Mouse (Mus musculus): ENCODE measurements around the gene Gm4450. TPM values are rescaled to one million over a fixed set of nuclear protein-coding genes. Genes with fewer than 3 reads are reported as not detected.

The Gm4450 gene
- polyA plus RNA-seq, 1 experiment from 2014 or later: not detected

GRCm38 (mm10) chr3:98428449-98428775, 28.5 kb downstream of the Gm4450 start:
- Histone ChIP-seq H3K27me3 (ENCODE audit: control insufficient read depth, insufficient read depth, low read length) (no peaks in the 10 kb centered on the region), H3K27ac (replicated peaks) (no peak overlapping the region), H3K9ac (ENCODE audit: low read length) (no peak overlapping the region), H3K4me2 (replicated peaks; ENCODE audit: low read depth) (peak overlapping the region; percentile 96), H3K4me1 (replicated peaks; ENCODE audit: control insufficient read depth, insufficient read depth) (no peaks in the 10 kb centered on the region), H3K9me3 (ENCODE audit: control insufficient read depth, low read length) (no peaks in the 10 kb centered on the region), H3K4me3 (ENCODE audit: low read depth, low read length) (peak overlapping the region; percentile 56), H3K36me3 (ENCODE audit: control insufficient read depth, insufficient read depth, low read length) (no peaks in the 10 kb centered on the region)
- ATAC-seq (ENCODE audit: low FRiP score, low TSS enrichment): no peak; the same call in 1 of the 2 replicates
- 25% methylated on average over 17 of the region's 17 CpGs for WGBS
- TF ChIP-seq CTCF (IDR thresholded peaks at IDR 0.05; ENCODE audit: low read depth) (no peak), EP300 (optimal IDR thresholded peaks at IDR 0.05) (no peak)
- DNase-seq (ENCODE audit: low spot score): no peak

GRCm38 (mm10) chr3:98427600-98428448, 29.1 kb downstream of the Gm4450 start:
- H3K4me3 ChIP-seq (ENCODE audit: low read depth, low read length): peak overlapping the region; percentile 56
- DNase-seq (ENCODE audit: low spot score): peak; percentile 82
- peak overlapping the region; percentile 53 for H3K9ac ChIP-seq (ENCODE audit: low read length)
- no peak overlapping the region for H3K27ac ChIP-seq (replicated peaks)
- no peaks in the 10 kb centered on the region for H3K9me3 ChIP-seq (ENCODE audit: control insufficient read depth, low read length)
- H3K27me3 ChIP-seq (ENCODE audit: control insufficient read depth, insufficient read depth, low read length): no peaks in the 10 kb centered on the region
- TF ChIP-seq CTCF (IDR thresholded peaks at IDR 0.05; ENCODE audit: low read depth): no peak
- no peak for TF ChIP-seq EP300 (optimal IDR thresholded peaks at IDR 0.05)
- peak; percentile 94 for ATAC-seq (ENCODE audit: low FRiP score, low TSS enrichment)
- H3K4me1 ChIP-seq (replicated peaks; ENCODE audit: control insufficient read depth, insufficient read depth): no peaks in the 10 kb centered on the region
- no peaks in the 10 kb centered on the region for H3K36me3 ChIP-seq (ENCODE audit: control insufficient read depth, insufficient read depth, low read length)
- WGBS: 2% methylated on average over 98 of the region's 110 CpGs
- H3K4me2 ChIP-seq (replicated peaks; ENCODE audit: low read depth): peak overlapping the region; percentile 96

GRCm38 (mm10) chr3:98427260-98427599, 29.7 kb downstream of the Gm4450 start:
- H3K4me1 ChIP-seq (replicated peaks; ENCODE audit: control insufficient read depth, insufficient read depth): no peaks in the 10 kb centered on the region
- no peak overlapping the region for H3K27ac ChIP-seq (replicated peaks)
- no peaks in the 10 kb centered on the region for H3K27me3 ChIP-seq (ENCODE audit: control insufficient read depth, insufficient read depth, low read length)
- no peak overlapping the region; the same call in 1 of the 2 replicates for H3K9ac ChIP-seq (ENCODE audit: low read length)
- no peaks in the 10 kb centered on the region for H3K9me3 ChIP-seq (ENCODE audit: control insufficient read depth, low read length)
- TF ChIP-seq EP300 (optimal IDR thresholded peaks at IDR 0.05): no peak
- TF ChIP-seq CTCF (IDR thresholded peaks at IDR 0.05; ENCODE audit: low read depth): no peak
- H3K4me2 ChIP-seq (replicated peaks; ENCODE audit: low read depth): peak overlapping the region; percentile 96
- no peaks in the 10 kb centered on the region for H3K36me3 ChIP-seq (ENCODE audit: control insufficient read depth, insufficient read depth, low read length)
- WGBS: 3% methylated on average over 23 of the region's 23 CpGs
- DNase-seq (ENCODE audit: low spot score) (no peak), ATAC-seq (ENCODE audit: low FRiP score, low TSS enrichment) (no peak)
- peak overlapping the region; percentile 56 for H3K4me3 ChIP-seq (ENCODE audit: low read depth, low read length)

- H3K27me3 ChIP-seq (ENCODE audit: control insufficient read depth, insufficient read depth, low read length): no peaks in the 10 kb centered on the region
- H3K27ac ChIP-seq (replicated peaks): no peak overlapping the region
- no peaks in the 10 kb centered on the region for H3K9me3 ChIP-seq (ENCODE audit: control insufficient read depth, low read length)
- 52% methylated on average over 5 of the region's 5 CpGs for WGBS
- H3K4me2 ChIP-seq (replicated peaks; ENCODE audit: low read depth): peak overlapping the region; percentile 96
- ATAC-seq (ENCODE audit: low FRiP score, low TSS enrichment) (no peak), DNase-seq (ENCODE audit: low spot score) (no peak)
- H3K9ac ChIP-seq (ENCODE audit: low read length): no peak overlapping the region
- H3K4me3 ChIP-seq (ENCODE audit: low read depth, low read length): peak overlapping the region; percentile 56; the same call in 1 of the 2 replicates
- TF ChIP-seq CTCF (IDR thresholded peaks at IDR 0.05; ENCODE audit: low read depth) (no peak), EP300 (optimal IDR thresholded peaks at IDR 0.05) (no peak)
- H3K4me1 ChIP-seq (replicated peaks; ENCODE audit: control insufficient read depth, insufficient read depth): no peaks in the 10 kb centered on the region
- no peaks in the 10 kb centered on the region for H3K36me3 ChIP-seq (ENCODE audit: control insufficient read depth, insufficient read depth, low read length)
Measured at GRCm38 (mm10) chr3:98426749-98427148, 30.2 kb downstream of the Gm4450 start.

GRCm38 (mm10) chr3:98422926-98423325, 34.0 kb downstream of the Gm4450 start:
- no peak for DNase-seq (ENCODE audit: low spot score)
- WGBS: 76% methylated on average over 4 of the region's 4 CpGs
- H3K4me1 ChIP-seq (replicated peaks; ENCODE audit: control insufficient read depth, insufficient read depth): no peaks in the 10 kb centered on the region
- H3K4me3 ChIP-seq (ENCODE audit: low read depth, low read length): no peak overlapping the region
- ATAC-seq (ENCODE audit: low FRiP score, low TSS enrichment): no peak
- no peaks in the 10 kb centered on the region for H3K36me3 ChIP-seq (ENCODE audit: control insufficient read depth, insufficient read depth, low read length)
- H3K27ac ChIP-seq (replicated peaks): no peak overlapping the region
- H3K9me3 ChIP-seq (ENCODE audit: control insufficient read depth, low read length): no peaks in the 10 kb centered on the region
- no peak for TF ChIP-seq CTCF (IDR thresholded peaks at IDR 0.05; ENCODE audit: low read depth)
- H3K27me3 ChIP-seq (ENCODE audit: control insufficient read depth, insufficient read depth, low read length): no peaks in the 10 kb centered on the region
- H3K9ac ChIP-seq (ENCODE audit: low read length): no peak overlapping the region
- H3K4me2 ChIP-seq (replicated peaks; ENCODE audit: low read depth): no peak overlapping the region

- Histone ChIP-seq H3K9me3 (ENCODE audit: control insufficient read depth, low read length) (no peaks in the 10 kb centered on the region), H3K4me3 (ENCODE audit: low read depth, low read length) (no peak overlapping the region), H3K27ac (replicated peaks) (no peak overlapping the region), H3K4me1 (replicated peaks; ENCODE audit: control insufficient read depth, insufficient read depth) (no peaks in the 10 kb centered on the region), H3K4me2 (replicated peaks; ENCODE audit: low read depth) (no peak overlapping the region), H3K9ac (ENCODE audit: low read length) (no peak overlapping the region), H3K27me3 (ENCODE audit: control insufficient read depth, insufficient read depth, low read length) (no peaks in the 10 kb centered on the region), H3K36me3 (ENCODE audit: control insufficient read depth, insufficient read depth, low read length) (no peaks in the 10 kb centered on the region)
- ATAC-seq (ENCODE audit: low FRiP score, low TSS enrichment) (no peak), DNase-seq (ENCODE audit: low spot score) (no peak)
- TF ChIP-seq EP300 (optimal IDR thresholded peaks at IDR 0.05): no peak
- 53% methylated on average over 4 of the region's 4 CpGs for WGBS
Measured at GRCm38 (mm10) chr3:98419786-98420070, 37.2 kb downstream of the Gm4450 start.

All from stomach, postnatal 0 days (tissue).